Mouse (Mus musculus): ENCODE data around the gene Tnfsf15.

Gene Tnfsf15

GRCm38 (mm10) chr4:63742101-63742500 lies 2.8 kb downstream of the Tnfsf15 start:
- no peak for DNase-seq (ENCODE audit: low spot score)

GRCm38 (mm10) chr4:63740761-63741160 lies 4.2 kb downstream of the Tnfsf15 start:
- DNase-seq (ENCODE audit: low spot score), result no peak

DNA sequence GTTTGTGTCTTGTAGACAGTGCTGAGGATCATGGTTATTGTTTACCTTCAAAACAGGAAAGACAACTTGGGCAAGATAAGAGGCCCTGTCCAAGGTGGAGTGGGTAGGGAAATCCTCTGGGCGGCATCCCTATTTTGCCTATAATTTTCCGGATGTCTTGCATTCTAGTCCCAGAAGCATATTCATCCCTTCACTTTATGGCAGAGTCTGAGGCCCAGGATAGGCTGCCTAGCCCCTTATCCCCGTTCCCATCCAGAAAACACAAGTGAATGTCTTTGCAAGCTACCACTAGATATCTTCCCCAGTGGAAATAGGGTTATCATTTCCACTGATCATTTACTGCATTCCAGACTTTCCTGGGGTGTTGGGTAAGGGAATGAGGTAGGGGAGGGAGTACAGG lies 4.9 kb downstream of the Tnfsf15 start:
- DNase-seq (ENCODE audit: low spot score), result no peak

- DNase-seq (ENCODE audit: low spot score), result no peak
Observed at GRCm38 (mm10) chr4:63739524-63739923, 5.4 kb downstream of the Tnfsf15 start.

- no peak for DNase-seq (ENCODE audit: low spot score)
Observed at GRCm38 (mm10) chr4:63738364-63738997, 6.4 kb downstream of the Tnfsf15 start.

DNA sequence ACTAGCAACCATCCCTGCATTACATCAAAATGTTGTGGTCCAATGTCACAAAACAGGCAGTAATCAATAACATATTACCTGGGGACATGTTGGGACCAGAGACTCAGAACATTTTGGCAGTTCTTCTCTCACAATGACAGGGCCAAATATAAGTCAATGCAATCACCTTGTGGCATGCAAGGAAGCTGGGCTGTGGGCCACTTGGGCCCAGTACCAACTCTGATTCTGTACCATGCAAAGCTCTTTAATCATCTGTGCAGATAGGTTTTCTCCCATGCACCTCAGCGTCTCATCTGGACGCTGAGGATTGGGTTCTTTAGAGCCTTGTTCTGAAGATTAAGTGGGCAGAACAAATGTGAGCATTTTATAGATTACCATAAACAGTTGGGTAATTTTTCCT lies 13.6 kb downstream of the Tnfsf15 start:
- no peak for DNase-seq (ENCODE audit: low spot score)

DNA sequence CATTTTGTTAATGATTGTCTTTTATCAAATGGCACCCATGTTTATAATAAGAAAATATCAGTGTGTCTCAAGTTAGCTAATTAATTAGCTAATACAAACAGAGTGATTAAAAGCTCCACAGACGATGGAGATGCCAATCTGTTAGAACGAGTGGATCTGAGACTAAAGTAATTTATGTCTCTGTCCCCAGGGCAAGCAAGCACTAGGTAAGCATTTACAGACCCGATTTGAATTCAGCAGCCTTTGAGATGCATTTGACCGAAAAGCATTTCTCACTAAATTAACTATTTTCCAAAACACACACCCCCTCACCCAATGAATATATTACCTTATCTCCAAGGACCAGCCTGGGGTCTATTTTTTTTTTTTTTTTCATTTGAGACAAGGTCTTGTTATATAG lies 18.2 kb downstream of the Tnfsf15 start:
- DNase-seq (ENCODE audit: low spot score), result no peak

DNA sequence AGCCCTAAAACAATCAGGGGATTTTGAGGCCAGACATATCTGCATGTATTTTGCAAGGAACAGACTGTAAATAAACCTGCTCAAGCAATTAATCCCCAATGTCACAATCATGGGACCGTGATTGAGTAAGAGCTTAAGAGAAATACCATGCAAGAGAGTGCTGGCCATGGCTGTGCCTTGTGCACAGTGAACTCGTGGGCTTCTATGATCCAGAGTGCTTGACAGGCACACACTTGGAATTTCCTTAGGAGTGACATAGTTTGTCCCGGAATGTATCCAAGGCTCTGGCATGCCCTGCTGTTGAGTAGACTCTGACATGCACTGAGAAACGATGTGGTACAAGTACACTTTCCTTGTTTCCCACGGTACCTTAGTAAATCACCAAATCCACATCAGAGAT lies 18.9 kb downstream of the Tnfsf15 start:
- no peak for DNase-seq (ENCODE audit: low spot score)

DNA sequence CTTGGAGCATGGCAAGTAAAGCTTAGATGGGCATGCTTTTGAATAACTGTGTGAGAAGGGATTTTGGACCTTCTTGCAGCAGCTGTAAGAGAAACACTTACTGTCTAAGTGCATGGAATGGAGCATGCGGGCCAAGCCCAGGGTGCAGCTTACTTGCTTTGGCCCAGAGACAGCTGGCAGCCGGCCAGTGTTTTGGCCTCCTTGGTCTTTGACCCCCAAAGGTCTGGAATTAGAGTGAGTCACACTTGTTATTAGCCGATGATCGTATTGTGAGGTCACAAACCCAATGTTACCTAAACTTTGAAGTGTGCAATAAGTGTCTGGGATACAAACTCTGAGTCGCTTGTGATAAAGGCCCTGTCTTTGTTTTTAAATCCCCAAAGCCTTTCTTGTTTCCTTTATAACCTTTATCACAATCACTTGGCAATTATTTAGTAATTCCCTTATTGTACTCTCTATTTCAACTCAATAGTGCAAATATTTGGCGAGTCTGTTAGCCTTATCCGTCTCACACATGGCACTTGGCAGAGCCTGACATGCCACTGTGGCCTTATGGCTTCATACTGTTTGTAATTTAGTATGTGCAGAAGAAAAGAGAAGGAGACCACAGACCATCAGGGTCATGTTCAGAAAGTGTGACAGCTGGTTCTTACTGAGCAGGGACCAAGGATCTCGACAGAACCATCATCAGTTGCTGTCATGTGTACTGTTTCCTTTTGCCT lies 26.8 kb downstream of the Tnfsf15 start:
- DNase-seq (ENCODE audit: low spot score), result peak; percentile 40

DNA sequence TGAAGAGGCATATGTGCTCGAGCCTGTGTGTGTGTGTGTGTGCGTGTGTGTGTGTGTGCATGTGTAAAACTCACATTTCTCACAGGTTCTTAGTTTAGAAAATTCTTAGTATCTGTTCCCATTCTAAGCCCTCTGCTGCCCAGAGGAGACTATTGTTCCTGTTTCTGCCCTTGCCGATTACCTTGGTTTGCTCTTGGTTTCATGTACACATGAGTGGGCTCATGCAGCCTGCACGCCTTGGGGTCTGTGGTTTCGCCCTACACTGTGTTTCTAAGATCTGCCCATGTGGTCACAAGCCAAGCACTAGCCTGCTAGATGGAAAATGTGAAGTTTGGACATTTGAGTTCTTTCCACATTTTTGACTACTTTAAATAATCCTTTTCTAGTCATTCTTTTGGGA lies 33.0 kb downstream of the Tnfsf15 start:
- DNase-seq (ENCODE audit: low spot score), result no peak

- no peak for DNase-seq (ENCODE audit: low spot score)
Observed at GRCm38 (mm10) chr4:63710431-63711220, 34.3 kb downstream of the Tnfsf15 start.

GRCm38 (mm10) chr4:63706279-63706971 lies 38.5 kb downstream of the Tnfsf15 start:
- no peak for DNase-seq (ENCODE audit: low spot score)

DNA sequence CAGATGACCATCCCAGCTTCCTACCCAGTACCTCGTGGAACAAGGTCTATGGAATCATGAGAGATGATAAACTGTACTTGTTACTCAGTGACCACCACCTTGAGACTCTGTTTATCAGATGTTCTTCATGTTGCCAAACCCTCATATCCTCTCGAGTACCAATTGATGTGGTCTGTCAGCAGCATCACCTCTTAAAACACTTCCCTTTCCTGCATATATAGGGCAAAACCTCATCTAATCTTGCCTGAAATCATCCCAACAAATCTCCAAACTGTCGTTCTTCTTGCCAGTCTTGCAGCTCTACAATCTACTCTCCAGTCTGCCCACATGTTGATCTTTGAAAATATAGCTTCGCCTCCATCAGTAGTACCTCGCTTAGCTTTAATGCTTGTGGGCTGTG lies 40.7 kb downstream of the Tnfsf15 start:
- no peak for DNase-seq (ENCODE audit: low spot score)

GRCm38 (mm10) chr4:63703686-63704085 lies 41.2 kb downstream of the Tnfsf15 start:
- DNase-seq (ENCODE audit: low spot score), result no peak

DNA sequence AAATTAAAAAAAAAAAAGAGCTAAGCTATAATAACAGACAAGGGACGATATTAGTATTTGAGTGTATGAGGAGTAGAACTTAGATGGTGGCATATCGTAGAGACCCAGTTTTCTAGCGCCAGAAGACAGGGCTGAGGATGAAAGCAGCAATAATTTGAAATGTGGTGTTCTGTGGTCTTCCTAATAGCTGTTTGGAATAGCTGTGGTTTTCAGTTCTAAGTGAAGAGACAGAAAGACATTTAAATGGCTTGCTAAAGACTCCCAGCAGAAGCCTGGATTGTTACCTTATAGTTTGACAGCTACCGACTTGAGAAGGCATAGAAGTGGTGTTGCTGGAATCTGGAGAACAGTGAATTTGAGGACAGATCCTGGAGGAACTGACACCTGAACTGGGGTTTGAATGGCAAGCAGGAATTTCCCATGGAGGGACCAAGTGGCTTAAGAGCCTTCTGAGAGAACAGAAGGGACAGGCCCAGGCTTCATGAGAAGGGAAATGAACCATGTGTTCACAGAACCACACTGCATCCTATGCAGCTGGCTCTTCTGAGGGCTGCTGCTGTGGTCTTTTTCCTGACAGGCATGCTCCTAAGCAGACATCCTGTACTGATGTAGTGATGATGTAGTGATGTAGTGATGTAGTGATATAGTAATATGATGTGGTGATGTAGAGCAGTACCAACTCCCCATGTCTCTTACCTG lies 42.8 kb downstream of the Tnfsf15 start:
- DNase-seq (ENCODE audit: low spot score), result no peak

GRCm38 (mm10) chr4:63699749-63700148 lies 45.2 kb downstream of the Tnfsf15 start:
- no peak for DNase-seq (ENCODE audit: low spot score)

GRCm38 (mm10) chr4:63696921-63697320 lies 48.0 kb downstream of the Tnfsf15 start:
- DNase-seq (ENCODE audit: low spot score), result no peak

DNA sequence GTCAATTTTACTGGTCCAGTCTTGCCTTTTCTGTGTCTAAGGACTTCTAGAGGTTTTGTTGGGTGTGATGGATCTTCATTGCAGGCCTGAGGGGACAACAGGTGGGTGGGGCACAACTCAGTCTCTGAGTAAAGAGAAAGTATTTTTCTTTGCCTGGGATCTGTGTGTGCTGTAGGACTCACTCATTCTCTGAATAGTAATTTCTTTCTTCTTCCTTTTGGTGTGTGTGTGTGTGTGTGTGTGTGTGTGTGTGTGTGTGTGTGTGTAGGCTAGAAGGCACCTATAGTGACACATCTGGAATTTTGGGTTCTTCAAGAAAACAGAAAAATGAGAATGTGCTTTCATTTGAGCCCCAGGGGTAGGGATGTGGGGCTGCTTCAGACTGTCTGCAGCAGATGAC lies 52.6 kb downstream of the Tnfsf15 start:
- no peak for DNase-seq (ENCODE audit: low spot score)

DNA sequence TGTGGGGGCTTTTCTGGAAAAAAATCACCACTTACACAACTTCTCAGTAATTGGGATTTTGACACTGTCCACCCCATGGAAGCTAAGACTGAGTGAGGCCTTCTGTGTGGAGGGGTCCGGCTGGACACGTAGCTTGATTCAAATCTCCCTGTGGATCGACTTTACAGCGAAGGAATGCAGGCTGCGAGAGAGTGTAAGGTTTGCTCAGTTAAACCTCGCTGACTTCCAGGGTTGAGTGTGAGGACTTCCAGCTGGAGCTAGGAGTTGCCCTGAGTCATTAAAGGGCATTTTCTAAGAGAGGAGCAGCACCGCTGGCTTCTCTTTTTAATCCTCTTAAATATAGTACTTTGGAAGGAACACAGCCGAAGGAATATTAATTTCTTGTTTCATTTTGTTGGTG lies 57.5 kb downstream of the Tnfsf15 start:
- DNase-seq (ENCODE audit: low spot score), result no peak

GRCm38 (mm10) chr4:63686157-63686556 lies 58.8 kb downstream of the Tnfsf15 start:
- DNase-seq (ENCODE audit: low spot score), result peak; percentile 22

- no peak for DNase-seq (ENCODE audit: low spot score)
Observed at GRCm38 (mm10) chr4:63685253-63685525, 59.7 kb downstream of the Tnfsf15 start.

Measured in urinary bladder, postnatal 25 days (tissue).